Mouse (Mus musculus): ENCODE results near the gene Svep1.

DNA sequence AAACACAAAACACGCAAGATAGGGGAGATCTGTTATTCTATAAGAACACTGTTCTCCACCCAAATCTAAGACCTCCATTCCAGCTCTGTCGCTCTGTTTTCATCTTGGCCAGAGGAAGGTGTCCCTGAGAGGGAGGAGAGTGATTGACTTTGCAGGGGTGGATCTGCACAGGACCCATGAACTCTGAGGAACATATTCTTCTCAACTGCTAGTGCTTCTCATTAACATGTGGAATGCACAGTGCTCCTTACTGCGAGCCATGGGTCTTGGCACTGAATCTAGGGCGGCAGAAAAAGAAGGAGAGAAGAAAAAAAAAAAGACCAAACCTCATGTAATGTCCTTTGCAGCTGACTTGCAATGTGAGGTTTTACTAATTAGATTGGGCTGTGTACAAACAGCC, 9.4 kb downstream of the Svep1 start:
- TF ChIP-seq MAX (IDR thresholded peaks at IDR 0.05) (no peak), CTCF (IDR thresholded peaks at IDR 0.05; ENCODE audit: control insufficient read depth, insufficient read depth, insufficient read length) (no peak), MYOD1 (IDR thresholded peaks at IDR 0.05; ENCODE audit: control insufficient read depth, insufficient read length, low read depth) (no peak), USF1 (IDR thresholded peaks at IDR 0.05; ENCODE audit: low read depth) (no peak), CEBPB (IDR thresholded peaks at IDR 0.05; ENCODE audit: low read depth) (no peak)
